Mouse (Mus musculus) forebrain, embryonic 12.5 days (tissue): ENCODE data around the gene Pcca. TPM values are rescaled to one million over a fixed set of nuclear protein-coding genes. Genes with fewer than 3 reads are reported as not detected.

ENCODE experiments used
- polyA plus RNA-seq: library from polyadenylated mRNA; unstranded; fragments of >200 nt; fragmentation: Nextera tagmentation; extraction: Ambion mirVana; gene quantifications from 2 replicates; pipeline ENCODE4 v1.2.1, GENCODE M21; 2016

Pcca gene
- polyA plus RNA-seq, 1 experiment from 2014 or later, result 34.7 TPM

Other genes with a start within 250 kb of the Pcca start
- gene Gm5089, start 83.2 kb upstream of the Pcca start, polyA plus RNA-seq, result 1.6 and 2.1 TPM in 2 replicates
- gene Zic5, start 68.6 kb upstream of the Pcca start, polyA plus RNA-seq, result 18.6 and 25.8 TPM in 2 replicates
- 12.7 and 16.3 TPM in 2 replicates for gene Zic2, start 58.9 kb upstream of the Pcca start, polyA plus RNA-seq
- gene Gm10837, start 43.7 kb upstream of the Pcca start, polyA plus RNA-seq, result 0.36 and 0.59 TPM in 2 replicates